Mouse (Mus musculus): Measurements from ENCODE around the gene Fam181a. TPM values are rescaled to one million over a fixed set of nuclear protein-coding genes. Genes with fewer than 3 reads are reported as not detected.

Gene Fam181a
- not detected for total RNA-seq (2022)

GRCm38 (mm10) chr12:103310744-103311267 is at the start of gene Fam181a:
TSS of gene Fam181a (plus strand) at chr12:103310975.
- DNase-seq, result no peak

- no peak for DNase-seq
Measured at GRCm38 (mm10) chr12:103262017-103262865, 48.5 kb upstream of the Fam181a start.

GRCm38 (mm10) chr12:103266605-103267004 is 44.2 kb upstream of the Fam181a start:
- DNase-seq, result no peak

- DNase-seq, result no peak
Measured at GRCm38 (mm10) chr12:103272176-103272575, 38.6 kb upstream of the Fam181a start.

GRCm38 (mm10) chr12:103273051-103273450 is 37.7 kb upstream of the Fam181a start:
- no peak for DNase-seq

GRCm38 (mm10) chr12:103273732-103274131 is 37.0 kb upstream of the Fam181a start:
- no peak for DNase-seq

GRCm38 (mm10) chr12:103276422-103276821 is 34.4 kb upstream of the Fam181a start:
- no peak for DNase-seq

- no peak for DNase-seq
Measured at GRCm38 (mm10) chr12:103281491-103281890, 29.3 kb upstream of the Fam181a start.

GRCm38 (mm10) chr12:103281912-103282311 is 28.9 kb upstream of the Fam181a start:
- DNase-seq, result no peak

- no peak for DNase-seq
Measured at GRCm38 (mm10) chr12:103282936-103283335, 27.8 kb upstream of the Fam181a start.

- no peak for DNase-seq
Measured at GRCm38 (mm10) chr12:103283411-103283810, 27.4 kb upstream of the Fam181a start.

- no peak for DNase-seq
Measured at GRCm38 (mm10) chr12:103287276-103287675, 23.5 kb upstream of the Fam181a start.

- DNase-seq, result no peak
Measured at GRCm38 (mm10) chr12:103292366-103292765, 18.4 kb upstream of the Fam181a start.

GRCm38 (mm10) chr12:103296292-103296691 is 14.5 kb upstream of the Fam181a start:
- no peak for DNase-seq

GRCm38 (mm10) chr12:103300493-103300892 is 10.3 kb upstream of the Fam181a start:
- DNase-seq, result no peak

GRCm38 (mm10) chr12:103301645-103302044 is 9.1 kb upstream of the Fam181a start:
- no peak for DNase-seq

- DNase-seq, result no peak
Measured at GRCm38 (mm10) chr12:103302960-103303359, 7.8 kb upstream of the Fam181a start.

GRCm38 (mm10) chr12:103306224-103306623 is 4.6 kb upstream of the Fam181a start:
- DNase-seq, result no peak

- no peak for DNase-seq
Measured at GRCm38 (mm10) chr12:103306720-103307119, 4.1 kb upstream of the Fam181a start.

GRCm38 (mm10) chr12:103311921-103312320 is 1.1 kb downstream of the Fam181a start:
- no peak for DNase-seq

- no peak for DNase-seq
Measured at GRCm38 (mm10) chr12:103313274-103313673, 2.5 kb downstream of the Fam181a start.

- no peak for DNase-seq
Measured at GRCm38 (mm10) chr12:103313871-103314639, 3.3 kb downstream of the Fam181a start.

- DNase-seq, result no peak
Measured at GRCm38 (mm10) chr12:103314640-103315361, 4.0 kb downstream of the Fam181a start.
